Mouse (Mus musculus) left cerebral cortex, adult 2 months (tissue): ENCODE measurements around the gene Nol10. TPM values are rescaled to one million over a fixed set of nuclear protein-coding genes. Genes with fewer than 3 reads are reported as not detected.

Experiments
- DNase-seq, 2 experiments: peaks; one replicate each; pipeline ENCODE4 v3.0.0; 2021 to 2022; ENCODE audit warnings: low spot score in 2 of 2, mixed read lengths in 1 of 2; ENCODE audit errors: extremely low spot score in 1 of 2
- H3K27ac ChIP-seq: fragments of 200-600 bp; 2 replicates; pipeline ENCODE4 v1.8.1; 2022
- H3K4me3 ChIP-seq: fragments of 200-600 bp; 2 replicates; pipeline ENCODE4 v1.8.1; 2022
- CTCF ChIP-seq: fragments of 200-600 bp; IDR thresholded peaks from 2 replicates; pipeline ENCODE4 v1.8.1; 2022; ENCODE audit warnings: antibody characterized with exemption, mild to moderate bottlenecking, moderate library complexity
- intact Hi-C: fragments of 180-260 bp; cut with DNase I; formaldehyde crosslinking; loops from one replicate; pipeline ENCODE4 v1.15.1; 2025
- microRNA-seq, 2 experiments: library from miRNA; unstranded; fragments of <30 nt; microRNA quantifications; one replicate each; pipeline ENCODE4 v1.2.0; 2021
- total RNA-seq, 2 experiments: library from RNA; stranded (reverse); gene quantifications; 2 replicates each; pipeline ENCODE4 v1.2.3; 2021

Gene Nol10
- total RNA-seq, 2 experiments from 2014 or later = 20.5 to 21.4 TPM

- no peak for DNase-seq
- Histone ChIP-seq H3K27ac (no peak overlapping the region), H3K4me3 (no peak overlapping the region)
- no peak for TF ChIP-seq CTCF
- intact Hi-C loops = no loop called here
Observed at GRCm38 (mm10) chr12:17473862-17474261, 125.6 kb downstream of the Nol10 start.

GRCm38 (mm10) chr12:17474681-17475080 lies 126.4 kb downstream of the Nol10 start:
- no peak overlapping the region for H3K4me3 ChIP-seq
- DNase-seq = no peak
- no peak overlapping the region for H3K27ac ChIP-seq
- intact Hi-C loops = no loop called here
- no peak for TF ChIP-seq CTCF

GRCm38 (mm10) chr12:17475146-17475545 lies 126.9 kb downstream of the Nol10 start:
- no peak overlapping the region for H3K27ac ChIP-seq
- no peak overlapping the region for H3K4me3 ChIP-seq
- DNase-seq = no peak
- no peak for TF ChIP-seq CTCF
- intact Hi-C loops = no loop called here

- no peak overlapping the region for H3K4me3 ChIP-seq
- no peak overlapping the region for H3K27ac ChIP-seq
- intact Hi-C loops = no loop called here
- DNase-seq = peak in 1 of 2 experiments; percentile 1
- no peak for TF ChIP-seq CTCF
Observed at GRCm38 (mm10) chr12:17478196-17478595, 129.9 kb downstream of the Nol10 start.

- no peak overlapping the region for H3K4me3 ChIP-seq
- no peak for TF ChIP-seq CTCF
- intact Hi-C loops = no loop called here
- no peak overlapping the region for H3K27ac ChIP-seq
- DNase-seq = peak in 1 of 2 experiments; percentile 2
Observed at GRCm38 (mm10) chr12:17478856-17479255, 130.6 kb downstream of the Nol10 start.

Small RNA genes within 50 kb of the gene (microRNA-seq; reads per million reads assigned to microRNA genes)
- 0.73 to 3.3 reads per million in 2 experiments for gene Mir3066

Other genes with a start within 250 kb of the Nol10 start
- 100 to 1,000 TPM; 115 to 117 TPM for gene Kcnf1, start 171.6 kb upstream of the Nol10 start, total RNA-seq
- 100 to 1,000 TPM; 137 to 144 TPM for gene Pdia6, start 81.9 kb upstream of the Nol10 start, total RNA-seq
- 1 to 10 TPM; 3.2 to 5.8 TPM for gene Atp6v1c2, start 19.1 kb upstream of the Nol10 start, total RNA-seq
- 10 to 100 TPM; 67.2 to 68.6 TPM for gene Odc1, start 196.3 kb downstream of the Nol10 start, total RNA-seq